Mouse (Mus musculus): ENCODE measurements around the gene Itpk1. TPM values are rescaled to one million over a fixed set of nuclear protein-coding genes. Genes with fewer than 3 reads are reported as not detected.

The Itpk1 gene
- polyA plus RNA-seq, 1 experiment = 64.9 TPM

- 0 out of 2 replicates have a peak overlapping the region, but pooled peaks have one; percentile 36 for H3K27ac ChIP-seq (ENCODE audit: insufficient read depth, low read length)
- H3K4me1 ChIP-seq (ENCODE audit: control insufficient read depth, insufficient read depth, low read length) = peaks cover 57% of the 10 kb centered on the region
- WGBS = 40% methylated on average over 7 of the region's 7 CpGs
- no peak overlapping the region for H3K4me3 ChIP-seq (replicated peaks; ENCODE audit: insufficient read depth, low read depth, low read length)
- no peak for DNase-seq
- no peak for TF ChIP-seq CTCF (IDR thresholded peaks at IDR 0.05; ENCODE audit: borderline replicate concordance, insufficient read depth, low read depth, low read length)
- TF ChIP-seq POLR2A (IDR thresholded peaks at IDR 0.05; ENCODE audit: borderline replicate concordance, insufficient read depth, low read length) = no peak
- H3K27me3 ChIP-seq (ENCODE audit: control insufficient read depth, insufficient read depth, low read length) = no peaks in the 10 kb centered on the region
Measured at GRCm38 (mm10) chr12:102616843-102617519, 87.7 kb downstream of the Itpk1 start.

- H3K4me1 ChIP-seq (ENCODE audit: control insufficient read depth, insufficient read depth, low read length) = peaks cover 65% of the 10 kb centered on the region
- peak overlapping the region; percentile 36; the same call in 1 of the 2 replicates for H3K27ac ChIP-seq (ENCODE audit: insufficient read depth, low read length)
- no peaks in the 10 kb centered on the region for H3K27me3 ChIP-seq (ENCODE audit: control insufficient read depth, insufficient read depth, low read length)
- WGBS = 2% methylated on average over 4 of the region's 4 CpGs
- H3K4me3 ChIP-seq (replicated peaks; ENCODE audit: insufficient read depth, low read depth, low read length) = no peak overlapping the region
- DNase-seq = peak; percentile 64 to 78
- TF ChIP-seq POLR2A (IDR thresholded peaks at IDR 0.05; ENCODE audit: borderline replicate concordance, insufficient read depth, low read length) = no peak
Measured at GRCm38 (mm10) chr12:102616201-102616600, 88.5 kb downstream of the Itpk1 start.

GRCm38 (mm10) chr12:102613411-102613810, 91.3 kb downstream of the Itpk1 start:
- H3K27ac ChIP-seq (ENCODE audit: insufficient read depth, low read length) = peak overlapping the region; percentile 9; the same call in 1 of the 2 replicates
- H3K4me1 ChIP-seq (ENCODE audit: control insufficient read depth, insufficient read depth, low read length) = peaks cover 78% of the 10 kb centered on the region
- H3K27me3 ChIP-seq (ENCODE audit: control insufficient read depth, insufficient read depth, low read length) = no peaks in the 10 kb centered on the region
- peak; percentile 70 to 82 for DNase-seq
- 15% methylated on average over 4 of the region's 4 CpGs for WGBS
- TF ChIP-seq POLR2A (IDR thresholded peaks at IDR 0.05; ENCODE audit: borderline replicate concordance, insufficient read depth, low read length) (no peak), CTCF (IDR thresholded peaks at IDR 0.05; ENCODE audit: borderline replicate concordance, insufficient read depth, low read depth, low read length) (no peak)
- H3K4me3 ChIP-seq (replicated peaks; ENCODE audit: insufficient read depth, low read depth, low read length) = no peak overlapping the region

- no peak for TF ChIP-seq POLR2A (IDR thresholded peaks at IDR 0.05; ENCODE audit: borderline replicate concordance, insufficient read depth, low read length)
- TF ChIP-seq CTCF (IDR thresholded peaks at IDR 0.05; ENCODE audit: borderline replicate concordance, insufficient read depth, low read depth, low read length) = no peak
- H3K4me1 ChIP-seq (ENCODE audit: control insufficient read depth, insufficient read depth, low read length) = peaks cover 77% of the 10 kb centered on the region
- no peak overlapping the region for H3K4me3 ChIP-seq (replicated peaks; ENCODE audit: insufficient read depth, low read depth, low read length)
- WGBS = 94% methylated on average over 1 of the region's 1 CpGs
- no peak for DNase-seq
- H3K27me3 ChIP-seq (ENCODE audit: control insufficient read depth, insufficient read depth, low read length) = no peaks in the 10 kb centered on the region
- H3K27ac ChIP-seq (ENCODE audit: insufficient read depth, low read length) = no peak overlapping the region
Measured at GRCm38 (mm10) chr12:102612431-102612830, 92.3 kb downstream of the Itpk1 start.

- no peak for TF ChIP-seq POLR2A (IDR thresholded peaks at IDR 0.05; ENCODE audit: borderline replicate concordance, insufficient read depth, low read length)
- TF ChIP-seq CTCF (IDR thresholded peaks at IDR 0.05; ENCODE audit: borderline replicate concordance, insufficient read depth, low read depth, low read length) = no peak
- Histone ChIP-seq H3K27ac (ENCODE audit: insufficient read depth, low read length) (no peak overlapping the region), H3K4me3 (replicated peaks; ENCODE audit: insufficient read depth, low read depth, low read length) (no peak overlapping the region), H3K27me3 (ENCODE audit: control insufficient read depth, insufficient read depth, low read length) (no peaks in the 10 kb centered on the region), H3K4me1 (ENCODE audit: control insufficient read depth, insufficient read depth, low read length) (peaks cover 62% of the 10 kb centered on the region)
- DNase-seq = no peak
- WGBS = 46% methylated on average over 8 of the region's 8 CpGs
Measured at GRCm38 (mm10) chr12:102610927-102611326, 93.8 kb downstream of the Itpk1 start.

- TF ChIP-seq CTCF (IDR thresholded peaks at IDR 0.05; ENCODE audit: borderline replicate concordance, insufficient read depth, low read depth, low read length) (no peak), POLR2A (IDR thresholded peaks at IDR 0.05; ENCODE audit: borderline replicate concordance, insufficient read depth, low read length) (no peak)
- Histone ChIP-seq H3K27me3 (ENCODE audit: control insufficient read depth, insufficient read depth, low read length) (no peaks in the 10 kb centered on the region), H3K27ac (ENCODE audit: insufficient read depth, low read length) (no peak overlapping the region), H3K4me1 (ENCODE audit: control insufficient read depth, insufficient read depth, low read length) (peaks cover 49% of the 10 kb centered on the region), H3K4me3 (replicated peaks; ENCODE audit: insufficient read depth, low read depth, low read length) (no peak overlapping the region)
- peak; percentile 49 to 61 for DNase-seq
- WGBS = 60% methylated on average over 11 of the region's 11 CpGs
Measured at GRCm38 (mm10) chr12:102607808-102608517, 96.8 kb downstream of the Itpk1 start.

GRCm38 (mm10) chr12:102607066-102607465, 97.7 kb downstream of the Itpk1 start:
- DNase-seq = no peak
- H3K27me3 ChIP-seq (ENCODE audit: control insufficient read depth, insufficient read depth, low read length) = no peaks in the 10 kb centered on the region
- 93% methylated on average over 8 of the region's 8 CpGs for WGBS
- H3K4me3 ChIP-seq (replicated peaks; ENCODE audit: insufficient read depth, low read depth, low read length) = no peak overlapping the region
- TF ChIP-seq POLR2A (IDR thresholded peaks at IDR 0.05; ENCODE audit: borderline replicate concordance, insufficient read depth, low read length) (no peak), CTCF (IDR thresholded peaks at IDR 0.05; ENCODE audit: borderline replicate concordance, insufficient read depth, low read depth, low read length) (no peak)
- H3K4me1 ChIP-seq (ENCODE audit: control insufficient read depth, insufficient read depth, low read length) = peaks cover 56% of the 10 kb centered on the region
- no peak overlapping the region for H3K27ac ChIP-seq (ENCODE audit: insufficient read depth, low read length)

- TF ChIP-seq CTCF (IDR thresholded peaks at IDR 0.05; ENCODE audit: borderline replicate concordance, insufficient read depth, low read depth, low read length) (no peak), POLR2A (IDR thresholded peaks at IDR 0.05; ENCODE audit: borderline replicate concordance, insufficient read depth, low read length) (no peak)
- no peak for DNase-seq
- Histone ChIP-seq H3K27me3 (ENCODE audit: control insufficient read depth, insufficient read depth, low read length) (no peaks in the 10 kb centered on the region), H3K4me3 (replicated peaks; ENCODE audit: insufficient read depth, low read depth, low read length) (no peak overlapping the region), H3K4me1 (ENCODE audit: control insufficient read depth, insufficient read depth, low read length) (peaks cover 58% of the 10 kb centered on the region), H3K27ac (ENCODE audit: insufficient read depth, low read length) (no peak overlapping the region)
- 96% methylated on average over 6 of the region's 6 CpGs for WGBS
Measured at GRCm38 (mm10) chr12:102605607-102606006, 99.1 kb downstream of the Itpk1 start.

All from cerebellum, adult 2 months (tissue).